Mouse (Mus musculus) lung, postnatal 0 days (tissue): ENCODE results near the gene March2. TPM values are rescaled to one million over a fixed set of nuclear protein-coding genes. Genes with fewer than 3 reads are reported as not detected.

Experiments used
- ATAC-seq: fragments of 200-750 bp; cut with Nextera tagmentation; 2 replicates; pipeline ENCODE4 v1.8.0; 2017; ENCODE audit warnings: moderate library complexity
- DNase-seq: peaks from one replicate; pipeline ENCODE4 v3.0.0-alpha.2; 2016; ENCODE audit warnings: low spot score
- H3K27ac ChIP-seq: fragments of 300-500 bp; sonication (generic); 2 replicates; pipeline ENCODE4 v1.5.1; 2014; ENCODE audit warnings: antibody characterized with exemption, mild to moderate bottlenecking, low read length, mixed read lengths
- H3K27me3 ChIP-seq: fragments of 300-500 bp; sonication (generic); replicated peaks from 2 replicates; pipeline ENCODE4 v1.6.1; 2014; ENCODE audit warnings: low read length, mixed read lengths; ENCODE audit not compliant: insufficient read depth
- H3K36me3 ChIP-seq: fragments of 300-500 bp; sonication (generic); 2 replicates; pipeline ENCODE4 v1.6.1; 2014; ENCODE audit warnings: low read length, mixed read lengths; ENCODE audit not compliant: insufficient read depth
- H3K4me1 ChIP-seq: fragments of 300-500 bp; sonication (generic); 2 replicates; pipeline ENCODE4 v1.6.1; 2014; ENCODE audit warnings: antibody characterized with exemption, low read depth, low read length, mixed read lengths; ENCODE audit not compliant: insufficient read depth
- H3K4me2 ChIP-seq: fragments of 300-500 bp; sonication (generic); replicated peaks from 2 replicates; pipeline ENCODE4 v1.6.1; 2014; ENCODE audit warnings: low read depth, mild to moderate bottlenecking, low read length, moderate library complexity, mixed read lengths
- H3K4me3 ChIP-seq: fragments of 300-500 bp; sonication (generic); 2 replicates; pipeline ENCODE4 v1.5.1; 2014; ENCODE audit warnings: low read depth, low read length
- H3K9ac ChIP-seq: fragments of 300-500 bp; sonication (generic); replicated peaks from 2 replicates; pipeline ENCODE4 v1.6.1; 2014; ENCODE audit warnings: low read depth, mild to moderate bottlenecking
- H3K9me3 ChIP-seq: fragments of 300-500 bp; sonication (generic); 2 replicates; pipeline ENCODE4 v1.6.1; 2016; ENCODE audit warnings: low read length, mixed read lengths
- CTCF ChIP-seq: IDR thresholded peaks from 2 replicates; pipeline ENCODE4 v1.5.1; 2016; ENCODE audit warnings: antibody characterized with exemption, mild to moderate bottlenecking
- EP300 ChIP-seq: IDR thresholded peaks from 2 replicates; pipeline ENCODE4 v1.6.1; 2016; ENCODE audit warnings: antibody characterized with exemption, mild to moderate bottlenecking, control low read depth
- WGBS: fragments of 180-500 bp; shearing (Covaris S2); extraction: QIAGEN DNeasy Blood & Tissue Kit; methylation state at CpG from one replicate; pipeline ENCODE4 v1.1.7; 2014; 5-methylcytosine and 5-hydroxymethylcytosine counted together
- polyA plus RNA-seq: library from polyadenylated mRNA; unstranded; fragments of >200 nt; fragmentation: Nextera tagmentation; extraction: Ambion mirVana; gene quantifications from 2 replicates; pipeline ENCODE4 v1.2.1, GENCODE M21; 2015

March2 gene
- polyA plus RNA-seq, 1 experiment from 2014 or later = 104 TPM

- DNase-seq (no peak), ATAC-seq (no peak)
- H3K4me1 ChIP-seq = no peaks in the 10 kb centered on the region
- no peaks in the 10 kb centered on the region for H3K27me3 ChIP-seq
- no peak overlapping the region for H3K4me2 ChIP-seq
- no peaks in the 10 kb centered on the region for H3K9me3 ChIP-seq
- WGBS = 58% methylated on average over 2 of the region's 2 CpGs
- no peak for TF ChIP-seq CTCF
- no peak for TF ChIP-seq EP300
- H3K36me3 ChIP-seq = no peaks in the 10 kb centered on the region
- H3K4me3 ChIP-seq = no peak overlapping the region
- no peak overlapping the region for H3K27ac ChIP-seq
- no peak overlapping the region for H3K9ac ChIP-seq
Observed at GRCm38 (mm10) chr17:33637038-33637437, 81.4 kb downstream of the March2 start.

Other genes with a start within 250 kb of the March2 start
- gene Adamts10, start 194.5 kb downstream of the March2 start, polyA plus RNA-seq = 79.8 and 90.6 TPM in 2 replicates
- gene Myo1f, start 163.0 kb downstream of the March2 start, polyA plus RNA-seq = 6.5 and 8.1 TPM in 2 replicates
- 30.5 and 34.2 TPM in 2 replicates for gene Zfp414, start 89.6 kb downstream of the March2 start, polyA plus RNA-seq
- gene Pram1, start 80.6 kb downstream of the March2 start, polyA plus RNA-seq = 1.00 and 1.3 TPM in 2 replicates
- 112 and 146 TPM in 2 replicates for gene Hnrnpm, start 31.8 kb downstream of the March2 start, polyA plus RNA-seq
- gene Rab11b, start 41.9 kb upstream of the March2 start, polyA plus RNA-seq = 258 and 279 TPM in 2 replicates
- 125 and 137 TPM in 2 replicates for gene Angptl4, start 63.2 kb upstream of the March2 start, polyA plus RNA-seq
- 186 and 211 TPM in 2 replicates for gene Kank3, start 91.8 kb upstream of the March2 start, polyA plus RNA-seq
- gene Rps28, start 105.9 kb upstream of the March2 start, polyA plus RNA-seq = 906 and 1,023 TPM in 2 replicates
- 455 and 501 TPM in 2 replicates for gene Ndufa7, start 105.9 kb upstream of the March2 start, polyA plus RNA-seq
- 37.6 and 39.3 TPM in 2 replicates for gene Cd320, start 124.4 kb upstream of the March2 start, polyA plus RNA-seq
- gene Gm7029, start 155.2 kb upstream of the March2 start, polyA plus RNA-seq = not detected in 2 replicates
- 0.37 and 1.0 TPM in 2 replicates for gene Kifc1, start 172.0 kb upstream of the March2 start, polyA plus RNA-seq
- 0.29 and 0.55 TPM in 2 replicates for gene Platr17, start 186.5 kb upstream of the March2 start, polyA plus RNA-seq
- 23.9 and 29.0 TPM in 2 replicates for gene Daxx, start 190.7 kb upstream of the March2 start, polyA plus RNA-seq
- 102 and 113 TPM in 2 replicates for gene Tapbp, start 197.2 kb upstream of the March2 start, polyA plus RNA-seq
- gene Zbtb22, start 197.2 kb upstream of the March2 start, polyA plus RNA-seq = 16.6 and 17.0 TPM in 2 replicates
- gene Rgl2, start 210.9 kb upstream of the March2 start, polyA plus RNA-seq = 39.0 and 45.2 TPM in 2 replicates
- 99.7 and 103 TPM in 2 replicates for gene Pfdn6, start 221.7 kb upstream of the March2 start, polyA plus RNA-seq
- 8.8 TPM in 2 replicates for gene Wdr46, start 222.0 kb upstream of the March2 start, polyA plus RNA-seq
- gene B3galt4, start 232.8 kb upstream of the March2 start, polyA plus RNA-seq = 9.3 and 12.0 TPM in 2 replicates
- gene Vps52, start 237.1 kb upstream of the March2 start, polyA plus RNA-seq = 28.5 and 31.1 TPM in 2 replicates
- gene Rps18, start 237.3 kb upstream of the March2 start, polyA plus RNA-seq = 1,282 and 1,435 TPM in 2 replicates